Mouse (Mus musculus) heart, embryonic 11.5 days (tissue): ENCODE measurements around the gene Cnnm3. TPM values are rescaled to one million over a fixed set of nuclear protein-coding genes. Genes with fewer than 3 reads are reported as not detected.
A peak's percentile ranks its signal among the peaks of the same experiment; 100 is the strongest.

Experiments used
- ATAC-seq: fragments of 200-750 bp; cut with Nextera tagmentation; replicated peaks from 2 replicates; pipeline ENCODE4 v1.8.0; 2017; ENCODE audit warnings: moderate library complexity; ENCODE audit not compliant: insufficient number of reproducible peaks, low FRiP score, low TSS enrichment
- H3K27ac ChIP-seq: fragments of 300-500 bp; sonication (generic); 2 replicates; pipeline ENCODE4 v1.5.1; 2014; ENCODE audit warnings: mild to moderate bottlenecking, low read depth, low read length
- H3K27me3 ChIP-seq: fragments of 300-500 bp; sonication (generic); 2 replicates; pipeline ENCODE4 v1.6.1; 2014; ENCODE audit warnings: mild to moderate bottlenecking, low read length, mixed read lengths; ENCODE audit not compliant: control insufficient read depth, insufficient read depth
- H3K36me3 ChIP-seq: fragments of 300-500 bp; sonication (generic); 2 replicates; pipeline ENCODE4 v1.6.1; 2014; ENCODE audit warnings: mild to moderate bottlenecking, low read length, moderate library complexity, mixed read lengths; ENCODE audit not compliant: control insufficient read depth, insufficient read depth
- H3K4me1 ChIP-seq: fragments of 300-500 bp; sonication (generic); 2 replicates; pipeline ENCODE4 v1.6.1; 2014; ENCODE audit warnings: low read length; ENCODE audit not compliant: control insufficient read depth, insufficient read depth
- H3K4me2 ChIP-seq: fragments of 300-500 bp; sonication (generic); 2 replicates; pipeline ENCODE4 v1.6.1; 2014; ENCODE audit warnings: mild to moderate bottlenecking, moderate library complexity
- H3K4me3 ChIP-seq: fragments of 300-500 bp; sonication (generic); 2 replicates; pipeline ENCODE4 v1.5.1; 2014; ENCODE audit warnings: low read depth, low read length
- H3K9ac ChIP-seq: fragments of 300-500 bp; sonication (generic); 2 replicates; pipeline ENCODE4 v1.6.1; 2014; ENCODE audit warnings: mild to moderate bottlenecking, low read depth, low read length, moderate library complexity
- H3K9me3 ChIP-seq: fragments of 300-500 bp; sonication (generic); replicated peaks from 2 replicates; pipeline ENCODE4 v1.6.1; 2016; ENCODE audit warnings: low read length; ENCODE audit not compliant: control insufficient read depth
- WGBS: fragments of 180-500 bp; shearing (Covaris S2); extraction: QIAGEN DNeasy Blood & Tissue Kit; methylation state at CpG from one replicate; pipeline ENCODE4 v1.1.7; 2014; ENCODE audit not compliant: insufficient replicate concordance; 5-methylcytosine and 5-hydroxymethylcytosine counted together
- polyA plus RNA-seq: library from polyadenylated mRNA; unstranded; fragments of >200 nt; fragmentation: Nextera tagmentation; extraction: Ambion mirVana; gene quantifications from 2 replicates; pipeline ENCODE4 v1.2.1, GENCODE M21; 2014

Gene Cnnm3
- polyA plus RNA-seq, 1 experiment from 2014 or later = 3.9 TPM

- H3K4me2 ChIP-seq = no peak overlapping the region
- H3K9me3 ChIP-seq = no peaks in the 10 kb centered on the region
- no peaks in the 10 kb centered on the region for H3K27me3 ChIP-seq
- WGBS = 26% methylated on average over 1 of the region's 1 CpGs
- H3K4me1 ChIP-seq = peaks cover 2% of the 10 kb centered on the region; the same call in 1 of the 2 replicates
- H3K9ac ChIP-seq = no peak overlapping the region
- no peak for ATAC-seq
- no peak overlapping the region for H3K4me3 ChIP-seq
- no peak overlapping the region for H3K27ac ChIP-seq
- peaks cover 10% of the 10 kb centered on the region for H3K36me3 ChIP-seq
Measured at GRCm38 (mm10) chr1:36528351-36528750, 16.7 kb downstream of the Cnnm3 start.

GRCm38 (mm10) chr1:36529274-36529673 lies 17.6 kb downstream of the Cnnm3 start:
- Histone ChIP-seq H3K27ac (no peak overlapping the region), H3K9me3 (no peaks in the 10 kb centered on the region), H3K4me1 (peaks cover 8% of the 10 kb centered on the region; the same call in 1 of the 2 replicates), H3K27me3 (no peaks in the 10 kb centered on the region), H3K4me3 (no peak overlapping the region), H3K9ac (no peak overlapping the region), H3K36me3 (peaks cover 8% of the 10 kb centered on the region), H3K4me2 (no peak overlapping the region)
- 88% methylated on average over 4 of the region's 4 CpGs for WGBS
- ATAC-seq = no peak

- Histone ChIP-seq H3K9ac (no peak overlapping the region), H3K27me3 (no peaks in the 10 kb centered on the region), H3K4me3 (no peak overlapping the region), H3K27ac (no peak overlapping the region), H3K4me2 (no peak overlapping the region), H3K36me3 (peaks cover 5% of the 10 kb centered on the region; the same call in 1 of the 2 replicates), H3K9me3 (no peaks in the 10 kb centered on the region), H3K4me1 (peaks cover 11% of the 10 kb centered on the region)
- 93% methylated on average over 4 of the region's 4 CpGs for WGBS
- no peak for ATAC-seq
Measured at GRCm38 (mm10) chr1:36529875-36530274, 18.2 kb downstream of the Cnnm3 start.

- H3K36me3 ChIP-seq = no peaks in the 10 kb centered on the region; the same call in 1 of the 2 replicates
- H3K4me1 ChIP-seq = peaks cover 13% of the 10 kb centered on the region
- H3K9ac ChIP-seq = no peak overlapping the region
- no peaks in the 10 kb centered on the region for H3K9me3 ChIP-seq
- H3K4me2 ChIP-seq = no peak overlapping the region
- WGBS = 84% methylated on average over 8 of the region's 8 CpGs
- H3K27ac ChIP-seq = no peak overlapping the region
- no peak overlapping the region for H3K4me3 ChIP-seq
- H3K27me3 ChIP-seq = no peaks in the 10 kb centered on the region
- ATAC-seq = no peak
Measured at GRCm38 (mm10) chr1:36530485-36530884, 18.8 kb downstream of the Cnnm3 start.

- H3K4me2 ChIP-seq = no peak overlapping the region
- no peak overlapping the region for H3K9ac ChIP-seq
- H3K4me1 ChIP-seq = peaks cover 18% of the 10 kb centered on the region
- no peaks in the 10 kb centered on the region for H3K9me3 ChIP-seq
- 90% methylated on average over 7 of the region's 7 CpGs for WGBS
- ATAC-seq = no peak
- no peak overlapping the region for H3K4me3 ChIP-seq
- no peaks in the 10 kb centered on the region for H3K27me3 ChIP-seq
- no peak overlapping the region for H3K27ac ChIP-seq
- no peaks in the 10 kb centered on the region; the same call in 1 of the 2 replicates for H3K36me3 ChIP-seq
Measured at GRCm38 (mm10) chr1:36530962-36531361, 19.3 kb downstream of the Cnnm3 start.

GRCm38 (mm10) chr1:36531461-36531860 lies 19.8 kb downstream of the Cnnm3 start:
- peaks cover 23% of the 10 kb centered on the region for H3K4me1 ChIP-seq
- no peak for ATAC-seq
- H3K4me3 ChIP-seq = no peak overlapping the region
- H3K9me3 ChIP-seq = no peaks in the 10 kb centered on the region
- H3K36me3 ChIP-seq = no peaks in the 10 kb centered on the region; the same call in 1 of the 2 replicates
- H3K27ac ChIP-seq = no peak overlapping the region
- WGBS = 86% methylated on average over 12 of the region's 12 CpGs
- no peaks in the 10 kb centered on the region for H3K27me3 ChIP-seq
- no peak overlapping the region for H3K4me2 ChIP-seq
- no peak overlapping the region for H3K9ac ChIP-seq

- H3K9me3 ChIP-seq = no peaks in the 10 kb centered on the region
- H3K4me3 ChIP-seq = no peak overlapping the region
- no peaks in the 10 kb centered on the region; the same call in 1 of the 2 replicates for H3K36me3 ChIP-seq
- no peak overlapping the region for H3K9ac ChIP-seq
- H3K4me1 ChIP-seq = peaks cover 25% of the 10 kb centered on the region
- H3K27me3 ChIP-seq = no peaks in the 10 kb centered on the region
- WGBS = 60% methylated on average over 6 of the region's 6 CpGs
- no peak for ATAC-seq
- H3K27ac ChIP-seq = peak overlapping the region; percentile 22; the same call in 1 of the 2 replicates
- H3K4me2 ChIP-seq = no peak overlapping the region
Measured at GRCm38 (mm10) chr1:36533546-36533945, 21.9 kb downstream of the Cnnm3 start.

- no peak overlapping the region for H3K9ac ChIP-seq
- 75% methylated on average over 6 of the region's 6 CpGs for WGBS
- H3K4me2 ChIP-seq = no peak overlapping the region
- no peak overlapping the region for H3K4me3 ChIP-seq
- H3K9me3 ChIP-seq = no peaks in the 10 kb centered on the region
- no peaks in the 10 kb centered on the region; the same call in 1 of the 2 replicates for H3K36me3 ChIP-seq
- peaks cover 32% of the 10 kb centered on the region for H3K4me1 ChIP-seq
- no peaks in the 10 kb centered on the region for H3K27me3 ChIP-seq
- no peak overlapping the region for H3K27ac ChIP-seq
- ATAC-seq = no peak
Measured at GRCm38 (mm10) chr1:36534595-36535058, 23.0 kb downstream of the Cnnm3 start.
